Mouse (Mus musculus) lung, postnatal 4 days (tissue): Measurements from ENCODE around the gene Clint1.

Experiments used
- DNase-seq, 2 experiments: peaks; one replicate each; pipeline ENCODE4 v3.0.0; 2021

Gene Clint1

GRCm38 (mm10) chr11:45937478-45937877 lies 85.6 kb downstream of the Clint1 start:
- DNase-seq = no peak

GRCm38 (mm10) chr11:45938917-45939316 lies 87.1 kb downstream of the Clint1 start:
- DNase-seq = no peak

GRCm38 (mm10) chr11:45942281-45942680 lies 90.4 kb downstream of the Clint1 start:
- DNase-seq = no peak

GRCm38 (mm10) chr11:45943108-45943705 lies 91.4 kb downstream of the Clint1 start:
- DNase-seq = no peak

GRCm38 (mm10) chr11:45943891-45944642 lies 92.2 kb downstream of the Clint1 start:
- DNase-seq = no peak

- peak; percentile 95 to 98 for DNase-seq
Observed at GRCm38 (mm10) chr11:45944643-45945156, 92.8 kb downstream of the Clint1 start, which contains the start of gene Lsm11. Gene Lsm11 (minus strand): TSS chr11:45944935.

GRCm38 (mm10) chr11:45946796-45947195 lies 94.9 kb downstream of the Clint1 start:
- DNase-seq = no peak

GRCm38 (mm10) chr11:45947491-45947890 lies 95.6 kb downstream of the Clint1 start:
- DNase-seq = no peak

- DNase-seq = peak; percentile 92 to 93
Observed at GRCm38 (mm10) chr11:45955127-45955627, 103.3 kb downstream of the Clint1 start, which contains the start of gene Thg1l. Gene Thg1l (minus strand): TSS chr11:45955494.

- DNase-seq = peak in 1 of 2 experiments; percentile 32
Observed at GRCm38 (mm10) chr11:45959598-45959997, 107.7 kb downstream of the Clint1 start.

GRCm38 (mm10) chr11:45960003-45960402 lies 108.2 kb downstream of the Clint1 start:
- no peak for DNase-seq
